In genomic region chr5:53688326-53688725, GRCm38 (mm10) we compare ENCODE assay signal across 22 mouse cellular contexts. TPM values are rescaled to one million over a fixed set of nuclear protein-coding genes. Genes with fewer than 3 reads are reported as not detected.
DNase-seq lines count a peak whose midpoint lies in the region; TF ChIP-seq lines count a peak whose summit lies in the region.
"Had no signal": no experiment of that assay in that cellular context is flagged by ENCODE, and none has a peak within 500 bp of the region (broad histone marks: within the 10 kb centered on the region; RNA-seq: fewer than 3 reads in every experiment).

No protein-coding gene starts in this region.

- TF ChIP-seq CTCF in kidney, adult 2 months (conservative IDR thresholded peaks at IDR 0.05; ENCODE audit: insufficient read depth, insufficient read length, low read depth, low read length): no peak

- H3K27ac ChIP-seq in kidney, adult 2 months (ENCODE audit: insufficient read depth, low read depth, low read length): no peak overlapping the region
- H3K27ac ChIP-seq: forebrain, embryonic 10.5 days; hindbrain, embryonic 12.5 days; limb, embryonic 15.5 days; liver, embryonic 15.5 days; macrophage; midbrain, embryonic 10.5 days; neural tube, embryonic 12.5 days had no signal

- no peaks in the 10 kb centered on the region for H3K27me3 ChIP-seq in kidney, adult 2 months (replicated peaks; ENCODE audit: control insufficient read depth, insufficient read depth, low read length)
- H3K27me3 ChIP-seq: hindbrain, embryonic 12.5 days; limb, embryonic 15.5 days; liver, embryonic 15.5 days; neural tube, embryonic 12.5 days had no signal

- WGBS in kidney, adult 2 months: 38% methylated on average over 7 of the region's 7 CpGs

- H3K36me3 ChIP-seq in kidney, adult 2 months (ENCODE audit: control insufficient read depth, insufficient read depth, low read length): no peaks in the 10 kb centered on the region
- H3K36me3 ChIP-seq: forebrain, embryonic 10.5 days; hindbrain, embryonic 12.5 days; limb, embryonic 15.5 days; liver, embryonic 15.5 days; midbrain, embryonic 10.5 days; neural tube, embryonic 12.5 days had no signal

- DNase-seq in cerebellum, postnatal 14 days: peak; percentile 24 to 40
- DNase-seq in cerebellum, adult 9-11 months: no peak
- DNase-seq in left cerebral cortex, postnatal 4 days: peak; percentile 68
- no peak for DNase-seq in left cerebral cortex, postnatal 25 days (ENCODE audit: low spot score in 2 of 2)
- peak; percentile 56 for DNase-seq in kidney, adult 2 months
- DNase-seq in kidney, postnatal 36 days: peak; percentile 40 to 63
- no peak for DNase-seq in gastrocnemius, postnatal 36 days
- DNase-seq in gastrocnemius, postnatal 25 days: no peak
- DNase-seq: cerebellum, adult 9-10 months; heart, postnatal 10 days; thymus, postnatal 14 days had no signal

- no peak for TF ChIP-seq POLR2A in kidney, adult 2 months (IDR thresholded peaks at IDR 0.05; ENCODE audit: low read depth, low read length)

- peaks cover 12% of the 10 kb centered on the region; the same call in 1 of the 2 replicates for H3K4me1 ChIP-seq in kidney, adult 2 months (ENCODE audit: control insufficient read depth, insufficient read depth, low read length)
- H3K4me1 ChIP-seq: forebrain, embryonic 10.5 days; hindbrain, embryonic 12.5 days; limb, embryonic 15.5 days; liver, embryonic 15.5 days; neural tube, embryonic 12.5 days had no signal

- intact Hi-C loops in left cerebral cortex, postnatal 4 days (cut with DNase I): no loop called here
- intact Hi-C loops in left cerebral cortex, postnatal 25 days (cut with DNase I): no loop called here
- intact Hi-C loops in gastrocnemius, postnatal 36 days (cut with DNase I): loop anchor here (10.0 kb wide), 1 partner anchor 426 kb away; no protein-coding TSS in a partner anchor

- no peak overlapping the region for H3K4me3 ChIP-seq in kidney, adult 2 months (ENCODE audit: insufficient read depth, low read depth, low read length)
- H3K4me3 ChIP-seq: forebrain, embryonic 10.5 days; hindbrain, embryonic 12.5 days; limb, embryonic 15.5 days; liver, embryonic 15.5 days; midbrain, embryonic 10.5 days; neural tube, embryonic 12.5 days had no signal

RNA-seq across cellular contexts. Expression of gene Cckar, which starts 19.2 kb away (rescaled TPM):
- under 1 TPM in 1 of 2 experiments, not detected in 1; 0.14 TPM for total RNA-seq in left cerebral cortex, postnatal 4 days (2021)
- total RNA-seq in left cerebral cortex, postnatal 25 days (2021): under 1 TPM; 0.14 to 0.32 TPM
- 46.0 and 56.7 TPM in 2 replicates for polyA plus RNA-seq in kidney, adult 2 months (2012; rRNA removed)
- not detected for total RNA-seq in gastrocnemius, postnatal 36 days (2021)
- total RNA-seq in gastrocnemius, postnatal 25 days (2021): not detected
- total RNA-seq: granulocyte monocyte progenitor cell, adult 5-6 weeks; heart, postnatal 10 days; layer of hippocampus, postnatal 25 days; monocyte, adult 5-6 weeks had no signal
- polyA plus RNA-seq: inflammation-experienced regulatory T-cells, adult 6 months; macrophage had no signal

Comparison
In these comparisons a context has a peak if more than half of its experiments do, and no peak if none do; other contexts are left out.
1. DNase-seq: peak in cerebellum, postnatal 14 days (2 of 2), left cerebral cortex, postnatal 4 days (single experiment), kidney, adult 2 months (single experiment) and kidney, postnatal 36 days (2 of 2); none in cerebellum, adult 9-11 months (single experiment), left cerebral cortex, postnatal 25 days (0 of 2), gastrocnemius, postnatal 36 days (0 of 2) and gastrocnemius, postnatal 25 days (single experiment).